ENCODE assay signal across 8 mouse cellular contexts in the genomic region with DNA sequence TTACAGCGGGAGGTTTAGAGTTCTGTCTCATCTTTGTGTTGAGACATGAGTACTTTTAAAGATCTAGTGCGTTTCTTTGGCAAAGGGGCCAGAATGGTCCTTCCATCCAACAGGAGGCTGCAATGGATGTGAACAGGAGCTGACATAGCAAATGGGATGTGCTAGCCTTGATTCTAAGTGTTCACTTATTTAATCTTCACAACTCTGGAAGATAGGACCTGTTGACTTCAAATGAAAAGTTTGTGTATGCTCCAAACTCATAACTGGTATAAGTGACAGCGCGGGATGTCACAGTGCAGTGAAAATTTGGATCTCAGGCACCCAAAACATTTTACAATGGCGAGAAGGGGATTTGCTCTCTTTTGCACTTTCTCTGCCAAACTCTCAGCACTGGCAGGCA. TPM values are rescaled to one million over a fixed set of nuclear protein-coding genes. Genes with fewer than 3 reads are reported as not detected.
DNase-seq lines count a peak whose midpoint lies in the region; ATAC-seq and TF ChIP-seq lines count a peak whose summit lies in the region.

No protein-coding gene starts in this region.

- peaks cover 22% of the 10 kb centered on the region for H3K27me3 ChIP-seq in heart, embryonic 16.5 days (ENCODE audit: control insufficient read depth, insufficient read depth, low read length)
- peaks cover 3% of the 10 kb centered on the region; the same call in 1 of the 2 replicates for H3K27me3 ChIP-seq in embryonic facial prominence, embryonic 11.5 days (ENCODE audit: control insufficient read depth, insufficient read depth, low read length)
- H3K27me3 ChIP-seq in hindbrain, embryonic 14.5 days (ENCODE audit: control insufficient read depth, insufficient read depth, low read length), result peaks cover 32% of the 10 kb centered on the region
- peaks cover 18% of the 10 kb centered on the region for H3K27me3 ChIP-seq in midbrain, embryonic 15.5 days (replicated peaks)
- H3K27me3 ChIP-seq in cerebellum, adult 2 months (ENCODE audit: control insufficient read depth, insufficient read depth, low read length), result no peaks in the 10 kb centered on the region

- peaks cover 14% of the 10 kb centered on the region for H3K4me1 ChIP-seq in heart, embryonic 16.5 days (ENCODE audit: control insufficient read depth, insufficient read depth, low read length)
- peaks cover 3% of the 10 kb centered on the region; the same call in 1 of the 2 replicates for H3K4me1 ChIP-seq in embryonic facial prominence, embryonic 11.5 days (ENCODE audit: control insufficient read depth, insufficient read depth, low read length)
- peaks cover 31% of the 10 kb centered on the region for H3K4me1 ChIP-seq in hindbrain, embryonic 14.5 days (replicated peaks; ENCODE audit: control insufficient read depth, insufficient read depth, low read length)
- H3K4me1 ChIP-seq in midbrain, embryonic 15.5 days, result peaks cover 41% of the 10 kb centered on the region
- H3K4me1 ChIP-seq in cerebellum, adult 2 months (ENCODE audit: control insufficient read depth, insufficient read depth, low read length), result peaks cover 3% of the 10 kb centered on the region; the same call in 1 of the 2 replicates

- DNase-seq in heart, adult 8-10 months (ENCODE audit: low spot score), result no peak
- DNase-seq in embryonic facial prominence, embryonic 11.5 days (ENCODE audit: low spot score), result peak; percentile 30
- DNase-seq in hindbrain, embryonic 14.5 days (ENCODE audit: low spot score), result no peak
- DNase-seq in cerebellum, adult 2 months, result no peak
- no peak for DNase-seq in adrenal gland, adult 18-20 months (ENCODE audit: low spot score in 2 of 2)
- no peak for DNase-seq in c-Kit-positive CD71-positive TER-119-positive erythroid progenitor cells, embryonic 14.5 days (ENCODE audit: low spot score)

- no peak for ATAC-seq in heart, embryonic 16.5 days (replicated peaks; ENCODE audit: extremely low read depth, insufficient read depth, low FRiP score)
- no peak for ATAC-seq in embryonic facial prominence, embryonic 11.5 days (replicated peaks; ENCODE audit: insufficient number of reproducible peaks, low FRiP score, low TSS enrichment, low read depth)
- ATAC-seq in hindbrain, embryonic 14.5 days (ENCODE audit: low FRiP score), result no peak
- ATAC-seq in midbrain, embryonic 15.5 days (replicated peaks), result no peak; the same call in 1 of the 2 replicates

- no peak for TF ChIP-seq CTCF in cerebellum, adult 2 months (IDR thresholded peaks at IDR 0.05; ENCODE audit: borderline replicate concordance, insufficient read depth, low read depth, low read length)

- no peaks in the 10 kb centered on the region for H3K36me3 ChIP-seq in heart, embryonic 16.5 days (ENCODE audit: control insufficient read depth, insufficient read depth)
- H3K36me3 ChIP-seq in embryonic facial prominence, embryonic 11.5 days (replicated peaks; ENCODE audit: control insufficient read depth, insufficient read depth, low read depth, low read length), result no peaks in the 10 kb centered on the region
- H3K36me3 ChIP-seq in hindbrain, embryonic 14.5 days (replicated peaks; ENCODE audit: control insufficient read depth, insufficient read depth), result no peaks in the 10 kb centered on the region
- no peaks in the 10 kb centered on the region for H3K36me3 ChIP-seq in midbrain, embryonic 15.5 days (replicated peaks)

- H3K4me2 ChIP-seq in heart, embryonic 16.5 days (ENCODE audit: low read depth, low read length), result peak overlapping the region; percentile 79
- H3K4me2 ChIP-seq in embryonic facial prominence, embryonic 11.5 days (ENCODE audit: low read depth, low read length), result peak overlapping the region; percentile 91
- H3K4me2 ChIP-seq in hindbrain, embryonic 14.5 days (replicated peaks), result peak overlapping the region; percentile 96
- H3K4me2 ChIP-seq in midbrain, embryonic 15.5 days, result peak overlapping the region; percentile 95

- H3K9me3 ChIP-seq in heart, embryonic 16.5 days (replicated peaks; ENCODE audit: control insufficient read depth, low read length), result no peaks in the 10 kb centered on the region
- no peaks in the 10 kb centered on the region for H3K9me3 ChIP-seq in embryonic facial prominence, embryonic 11.5 days (replicated peaks; ENCODE audit: control insufficient read depth, low read length)
- no peaks in the 10 kb centered on the region for H3K9me3 ChIP-seq in hindbrain, embryonic 14.5 days (ENCODE audit: control insufficient read depth, low read length)
- H3K9me3 ChIP-seq in midbrain, embryonic 15.5 days, result no peaks in the 10 kb centered on the region

- no peak overlapping the region for H3K9ac ChIP-seq in heart, embryonic 16.5 days (ENCODE audit: low read length)
- H3K9ac ChIP-seq in embryonic facial prominence, embryonic 11.5 days (replicated peaks; ENCODE audit: low read length), result peak overlapping the region; percentile 60
- 0 out of 2 replicates have a peak overlapping the region, but pooled peaks have one; percentile 47 for H3K9ac ChIP-seq in hindbrain, embryonic 14.5 days
- H3K9ac ChIP-seq in midbrain, embryonic 15.5 days, result 0 out of 2 replicates have a peak overlapping the region, but pooled peaks have one; percentile 11

- H3K4me3 ChIP-seq in heart, embryonic 16.5 days (ENCODE audit: low read length), result peak overlapping the region; percentile 49
- peak overlapping the region; percentile 54 for H3K4me3 ChIP-seq in embryonic facial prominence, embryonic 11.5 days (ENCODE audit: low read depth, low read length)
- peak overlapping the region; percentile 47 for H3K4me3 ChIP-seq in hindbrain, embryonic 14.5 days (replicated peaks; ENCODE audit: low read length)
- H3K4me3 ChIP-seq in midbrain, embryonic 15.5 days, result peak overlapping the region; percentile 42
- no peak overlapping the region for H3K4me3 ChIP-seq in cerebellum, adult 2 months (replicated peaks; ENCODE audit: insufficient read depth, low read depth, low read length)

- TF ChIP-seq POLR2A in cerebellum, adult 2 months (IDR thresholded peaks at IDR 0.05; ENCODE audit: borderline replicate concordance, insufficient read depth, low read length), result no peak

- WGBS in heart, embryonic 16.5 days, result 27% methylated on average over 5 of the region's 5 CpGs
- 20% methylated on average over 5 of the region's 5 CpGs for WGBS in embryonic facial prominence, embryonic 11.5 days
- 22% methylated on average over 5 of the region's 5 CpGs for WGBS in hindbrain, embryonic 14.5 days
- 26% methylated on average over 5 of the region's 5 CpGs for WGBS in midbrain, embryonic 15.5 days
- 26% methylated on average over 5 of the region's 5 CpGs for WGBS in cerebellum, adult 2 months

- H3K27ac ChIP-seq in heart, embryonic 16.5 days (ENCODE audit: low read length), result no peak overlapping the region
- no peak overlapping the region for H3K27ac ChIP-seq in embryonic facial prominence, embryonic 11.5 days (replicated peaks; ENCODE audit: low read depth, low read length)
- no peak overlapping the region for H3K27ac ChIP-seq in hindbrain, embryonic 14.5 days
- H3K27ac ChIP-seq in midbrain, embryonic 15.5 days, result no peak overlapping the region
- H3K27ac ChIP-seq in cerebellum, adult 2 months (ENCODE audit: insufficient read depth, low read length), result no peak overlapping the region

RNA-seq across cellular contexts. Expression of a gene that starts 1.4 kb away (rescaled TPM):
- polyA plus RNA-seq in heart, embryonic 16.5 days (2015; fragmentation: Nextera tagmentation; extraction: Ambion mirVana), result 1.8 TPM in 2 replicates
- under 1 TPM in 3 of 4 experiments, not detected in 1; 0.09 to 0.16 (median 0.14) TPM for total RNA-seq in heart, adult 8-10 months (2022)
- 20.0 and 22.7 TPM in 2 replicates for polyA plus RNA-seq in embryonic facial prominence, embryonic 11.5 days (2014; fragmentation: Nextera tagmentation; extraction: Ambion mirVana)
- polyA plus RNA-seq in hindbrain, embryonic 14.5 days (2014; fragmentation: Nextera tagmentation; extraction: Ambion mirVana), result 1.2 and 1.7 TPM in 2 replicates
- 2.3 and 2.4 TPM in 2 replicates for polyA plus RNA-seq in midbrain, embryonic 15.5 days (2015; fragmentation: Nextera tagmentation; extraction: Ambion mirVana)
- 0.10 and 0.21 TPM in 2 replicates for polyA plus RNA-seq in cerebellum, adult 2 months (2012; rRNA removed)
- 1 to 10 TPM; 3.6 to 3.9 TPM for total RNA-seq in adrenal gland, adult 18-20 months (2021)
